ENCODE assay signal across 23 mouse cellular contexts in genomic region chr12:83004014-83004682, GRCm38 (mm10).
DNase-seq lines count a peak whose midpoint lies in the region; ATAC-seq and TF ChIP-seq lines count a peak whose summit lies in the region.
"Had no signal": no experiment of that assay in that cellular context is flagged by ENCODE, and none has a peak within 500 bp of the region (broad histone marks: within the 10 kb centered on the region; RNA-seq: fewer than 3 reads in every experiment).

No protein-coding gene starts in this region.

- peak overlapping the region; percentile 63 for H3K27ac ChIP-seq in forebrain, embryonic 15.5 days (replicated peaks)
- H3K27ac ChIP-seq in forebrain, embryonic 13.5 days, result no peak overlapping the region
- H3K27ac ChIP-seq in left cerebral cortex, adult 2 months, result peak overlapping the region; percentile 78
- no peak overlapping the region for H3K27ac ChIP-seq in gastrocnemius, adult 2 months
- H3K27ac ChIP-seq: heart, embryonic 15.5 days; hindbrain, embryonic 15.5 days; kidney, postnatal 0 days; liver, embryonic 13.5 days; neural tube, embryonic 15.5 days; stomach, embryonic 15.5 days had no signal

- H3K4me2 ChIP-seq in forebrain, embryonic 15.5 days (replicated peaks), result no peak overlapping the region
- H3K4me2 ChIP-seq in forebrain, embryonic 13.5 days, result no peak overlapping the region
- H3K4me2 ChIP-seq: heart, embryonic 15.5 days; hindbrain, embryonic 15.5 days; liver, embryonic 13.5 days; neural tube, embryonic 15.5 days; stomach, embryonic 15.5 days had no signal

- H3K4me3 ChIP-seq in forebrain, embryonic 15.5 days, result no peak overlapping the region
- H3K4me3 ChIP-seq in forebrain, embryonic 13.5 days, result no peak overlapping the region
- H3K4me3 ChIP-seq in left cerebral cortex, adult 2 months, result peak overlapping the region; percentile 3; the same call in 1 of the 2 replicates
- H3K4me3 ChIP-seq in gastrocnemius, adult 2 months, result no peak overlapping the region
- H3K4me3 ChIP-seq: heart, embryonic 15.5 days; hindbrain, embryonic 15.5 days; liver, embryonic 13.5 days; neural tube, embryonic 15.5 days; stomach, embryonic 15.5 days had no signal

- H3K36me3 ChIP-seq in forebrain, embryonic 15.5 days, result no peaks in the 10 kb centered on the region
- H3K36me3 ChIP-seq in forebrain, embryonic 13.5 days (ENCODE audit: poor library complexity, severe bottlenecking), result no peaks in the 10 kb centered on the region
- H3K36me3 ChIP-seq: heart, embryonic 15.5 days; hindbrain, embryonic 15.5 days; liver, embryonic 13.5 days; neural tube, embryonic 15.5 days; stomach, embryonic 15.5 days had no signal

- intact Hi-C loops in left cerebral cortex, adult 2 months (cut with DNase I), result no loop called here
- intact Hi-C loops in left cerebral cortex, postnatal 4 days (cut with DNase I), result no loop called here
- intact Hi-C loops in gastrocnemius, adult 2 months (cut with DNase I), result no loop called here

- H3K4me1 ChIP-seq in forebrain, embryonic 15.5 days, result no peaks in the 10 kb centered on the region; the same call in 1 of the 2 replicates
- H3K4me1 ChIP-seq in forebrain, embryonic 13.5 days, result no peaks in the 10 kb centered on the region
- H3K4me1 ChIP-seq: heart, embryonic 15.5 days; hindbrain, embryonic 15.5 days; liver, embryonic 13.5 days; neural tube, embryonic 15.5 days; stomach, embryonic 15.5 days had no signal

- no peak for ATAC-seq in forebrain, embryonic 15.5 days (replicated peaks)
- no peak for ATAC-seq in forebrain, embryonic 13.5 days
- peak; percentile 52; the same call in 1 of the 2 replicates for ATAC-seq in megakaryocyte progenitor cell, adult 5-6 weeks (replicated peaks; ENCODE audit: poor library complexity)

- TF ChIP-seq CTCF in left cerebral cortex, adult 2 months (IDR thresholded peaks at IDR 0.05), result no peak
- no peak for TF ChIP-seq CTCF in gastrocnemius, adult 2 months (IDR thresholded peaks at IDR 0.05)

- H3K27me3 ChIP-seq in forebrain, embryonic 15.5 days, result no peaks in the 10 kb centered on the region
- H3K27me3 ChIP-seq in forebrain, embryonic 13.5 days, result no peaks in the 10 kb centered on the region
- H3K27me3 ChIP-seq: heart, embryonic 15.5 days; hindbrain, embryonic 15.5 days; liver, embryonic 13.5 days; neural tube, embryonic 15.5 days; stomach, embryonic 15.5 days had no signal

- H3K9ac ChIP-seq in forebrain, embryonic 15.5 days (replicated peaks), result no peak overlapping the region
- H3K9ac ChIP-seq in forebrain, embryonic 13.5 days, result no peak overlapping the region
- H3K9ac ChIP-seq: heart, embryonic 15.5 days; hindbrain, embryonic 15.5 days; liver, embryonic 13.5 days; neural tube, embryonic 15.5 days; stomach, embryonic 15.5 days had no signal

- H3K9me3 ChIP-seq in forebrain, embryonic 15.5 days, result no peaks in the 10 kb centered on the region
- no peaks in the 10 kb centered on the region for H3K9me3 ChIP-seq in forebrain, embryonic 13.5 days (replicated peaks)
- H3K9me3 ChIP-seq: heart, embryonic 15.5 days; hindbrain, embryonic 15.5 days; liver, embryonic 13.5 days; stomach, embryonic 15.5 days had no signal

- WGBS in forebrain, embryonic 15.5 days, result 74% methylated on average over 9 of the region's 9 CpGs
- 85% methylated on average over 9 of the region's 9 CpGs for WGBS in forebrain, embryonic 13.5 days

- DNase-seq in left cerebral cortex, adult 2 months (ENCODE audit: extremely low spot score in 1 of 2, low spot score in 2 of 2), result no peak
- no peak for DNase-seq in left cerebral cortex, postnatal 4 days
- peak; percentile 46 to 56 for DNase-seq in right cerebral cortex, postnatal 10 days (ENCODE audit: low spot score in 2 of 2)
- no peak for DNase-seq in right cerebral cortex, postnatal 14 days
- no peak for DNase-seq in gastrocnemius, adult 2 months
- DNase-seq: adrenal gland, postnatal 25 days; cerebellum, adult 11 months; cerebellum, adult 9-11 months; gastrocnemius, postnatal 36 days; heart, postnatal 4 days; kidney, adult 2 months; liver, embryonic 13.5 days; lung, adult 2 months; lung, postnatal 14 days; thymus, postnatal 25 days had no signal

Comparison
In these comparisons a context has a peak if more than half of its experiments do, and no peak if none do; other contexts are left out.
1. H3K27ac ChIP-seq: peak in forebrain, embryonic 15.5 days (single experiment) and left cerebral cortex, adult 2 months (single experiment); none in forebrain, embryonic 13.5 days (single experiment) and gastrocnemius, adult 2 months (single experiment).
2. DNase-seq: peak in right cerebral cortex, postnatal 10 days (2 of 2); none in left cerebral cortex, adult 2 months (0 of 2), left cerebral cortex, postnatal 4 days (single experiment), right cerebral cortex, postnatal 14 days (single experiment) and gastrocnemius, adult 2 months (single experiment).